Mouse (Mus musculus): ENCODE measurements around the gene Dennd4b. TPM values are rescaled to one million over a fixed set of nuclear protein-coding genes. Genes with fewer than 3 reads are reported as not detected.

Gene Dennd4b
- total and polyA plus RNA-seq, 3 experiments = 9.8 to 45.3 (median 27.8) TPM

DNA sequence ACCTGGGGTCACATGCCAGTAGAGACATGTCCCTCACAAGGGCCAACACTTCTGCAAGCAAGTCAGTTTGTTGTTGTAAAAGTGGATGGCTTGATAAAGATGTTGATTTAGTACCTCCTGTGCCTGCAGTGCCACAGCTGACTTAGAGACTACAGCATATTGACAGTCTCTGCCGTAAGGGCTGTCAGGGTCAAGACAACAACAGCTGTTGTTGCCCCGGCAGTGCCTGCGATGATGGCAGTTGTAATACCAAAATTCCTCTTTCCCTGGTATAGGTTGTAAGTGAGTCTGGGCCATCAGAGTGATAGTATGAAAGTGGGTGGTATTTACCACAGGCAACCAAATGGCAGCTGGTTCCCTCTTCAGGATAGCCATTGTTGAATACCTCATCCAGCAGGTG, 40.8 kb downstream of the Dennd4b start:
- Histone ChIP-seq H3K36me3 (replicated peaks in 1 of 2; ENCODE audit: control insufficient read depth in 1 of 2, insufficient read depth in 1 of 2, low read length in 1 of 2) (peaks cover 6 to 31% of the 10 kb centered on the region in 2 experiments), H3K27ac (ENCODE audit: insufficient read depth, low read depth) (no peak overlapping the region), H3K79me2 (replicated peaks; ENCODE audit: control insufficient read depth, extremely low read depth, insufficient read depth, poor library complexity, severe bottlenecking) (peaks cover 74% of the 10 kb centered on the region), H3K9ac (ENCODE audit: insufficient read depth, low read depth) (no peak overlapping the region), H3K4me1 (ENCODE audit: control insufficient read depth in 1 of 2, insufficient read depth in 2 of 2) (peaks cover 0 to 21% of the 10 kb centered on the region in 2 experiments; a peak in 2 of 4 replicates), H3K4me2 (ENCODE audit: insufficient read depth, low read depth, poor library complexity, severe bottlenecking) (no peak overlapping the region), H3K4me3 (replicated peaks in 1 of 3; ENCODE audit: low read depth in 2 of 3, low read length in 2 of 3, poor library complexity in 1 of 3) (no peak overlapping the region), H3K27me3 (replicated peaks) (no peaks in the 10 kb centered on the region), H3K9me3 (replicated peaks; ENCODE audit: low read length) (no peaks in the 10 kb centered on the region)
- in situ Hi-C loops (cut with MboI; ENCODE audit: low pct_ligation_motif_present, low pct_unique_long_range_greater_than_20kb, low sequenced_read_pairs) = no loop called here
- no peak for DNase-seq (ENCODE audit: extremely low read depth)
- TF ChIP-seq SIN3A (IDR thresholded peaks at IDR 0.05; ENCODE audit: low read length) (no peak), CTCF (conservative IDR thresholded peaks at IDR 0.05 in 1 of 2, IDR thresholded peaks at IDR 0.05 in 1 of 2; ENCODE audit: low read depth in 2 of 2, low read length in 2 of 2) (no peak), HCFC1 (IDR thresholded peaks at IDR 0.05; ENCODE audit: low read depth, low read length) (no peak), USF1 (IDR thresholded peaks at IDR 0.05; ENCODE audit: low read depth, low read length) (no peak)
- dilution Hi-C loops (cut with MboI; ENCODE audit: extremely low pct_ligation_motif_present, extremely low pct_unique_long_range_greater_than_20kb, low sequenced_read_pairs) = no loop called here

DNA sequence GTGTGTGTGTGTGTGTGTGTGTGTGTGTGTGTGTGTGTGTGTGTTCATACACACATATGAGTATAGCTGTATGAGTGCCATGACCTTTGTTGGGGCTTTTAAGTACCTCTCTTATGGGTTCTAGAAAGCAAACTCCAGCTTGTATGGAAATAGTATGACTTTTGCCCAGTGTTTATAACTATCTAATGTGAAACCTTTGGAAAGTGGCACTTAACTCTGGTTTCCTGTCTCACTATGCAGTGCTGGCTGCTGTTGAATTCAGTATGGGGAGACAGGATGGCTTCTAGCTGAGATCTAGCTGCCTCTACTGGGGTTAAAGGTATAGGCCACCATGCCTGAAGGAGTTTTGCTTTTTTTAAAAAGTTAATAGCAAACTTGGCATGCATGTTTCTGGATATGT, 44.6 kb downstream of the Dennd4b start:
- Histone ChIP-seq H3K79me2 (replicated peaks; ENCODE audit: control insufficient read depth, extremely low read depth, insufficient read depth, poor library complexity, severe bottlenecking) (peaks cover 78% of the 10 kb centered on the region), H3K27ac (ENCODE audit: insufficient read depth, low read depth) (no peak overlapping the region), H3K4me1 (ENCODE audit: control insufficient read depth in 1 of 2, insufficient read depth in 2 of 2) (peaks cover 0 to 23% of the 10 kb centered on the region in 2 experiments; a peak in 2 of 4 replicates), H3K4me2 (ENCODE audit: insufficient read depth, low read depth, poor library complexity, severe bottlenecking) (no peak overlapping the region), H3K4me3 (replicated peaks in 1 of 3; ENCODE audit: low read depth in 2 of 3, low read length in 2 of 3, poor library complexity in 1 of 3) (no peak overlapping the region), H3K9me3 (replicated peaks; ENCODE audit: low read length) (no peaks in the 10 kb centered on the region), H3K9ac (ENCODE audit: insufficient read depth, low read depth) (no peak overlapping the region), H3K27me3 (replicated peaks) (no peaks in the 10 kb centered on the region), H3K36me3 (replicated peaks in 1 of 2; ENCODE audit: control insufficient read depth in 1 of 2, insufficient read depth in 1 of 2, low read length in 1 of 2) (peaks cover 4 to 32% of the 10 kb centered on the region in 2 experiments)
- TF ChIP-seq RCOR1 (conservative IDR thresholded peaks at IDR 0.05; ENCODE audit: low read depth, low read length) (no peak), RAD21 (IDR thresholded peaks at IDR 0.05; ENCODE audit: low read depth, low read length) (no peak), ETS1 (conservative IDR thresholded peaks at IDR 0.05; ENCODE audit: low read depth, low read length) (no peak), GABPA (IDR thresholded peaks at IDR 0.05; ENCODE audit: insufficient replicate concordance, low read depth, low read length) (no peak), ZNF384 (IDR thresholded peaks at IDR 0.05; ENCODE audit: low read depth, low read length) (no peak), POLR2A (IDR thresholded peaks at IDR 0.05; ENCODE audit: low read depth, low read length) (no peak), CTCF (conservative IDR thresholded peaks at IDR 0.05 in 1 of 2, IDR thresholded peaks at IDR 0.05 in 1 of 2; ENCODE audit: low read depth in 2 of 2, low read length in 2 of 2) (no peak), ZMIZ1 (IDR thresholded peaks at IDR 0.05; ENCODE audit: low read depth, low read length) (no peak), ZC3H11A (IDR thresholded peaks at IDR 0.05; ENCODE audit: low read depth, low read length) (no peak), EP300 (IDR thresholded peaks at IDR 0.05; ENCODE audit: low read length) (no peak), IRF4 (IDR thresholded peaks at IDR 0.05; ENCODE audit: low read depth, low read length) (no peak), ELF1 (IDR thresholded peaks at IDR 0.05; ENCODE audit: low read depth, low read length) (no peak), TCF12 (IDR thresholded peaks at IDR 0.05; ENCODE audit: low read depth, low read length) (no peak), USF2 (conservative IDR thresholded peaks at IDR 0.05; ENCODE audit: low read depth, low read length) (no peak), UBTF (IDR thresholded peaks at IDR 0.05; ENCODE audit: low read depth, low read length) (no peak), NRF1 (IDR thresholded peaks at IDR 0.05; ENCODE audit: low read depth, low read length) (no peak), PAX5 (IDR thresholded peaks at IDR 0.05; ENCODE audit: low read length) (no peak)
- no peak for DNase-seq (ENCODE audit: extremely low read depth)
- dilution Hi-C loops (cut with MboI; ENCODE audit: extremely low pct_ligation_motif_present, extremely low pct_unique_long_range_greater_than_20kb, low sequenced_read_pairs) = no loop called here
- in situ Hi-C loops (cut with MboI; ENCODE audit: low pct_ligation_motif_present, low pct_unique_long_range_greater_than_20kb, low sequenced_read_pairs) = no loop called here

Measured in CH12.LX (cell line).